Mouse (Mus musculus) gastrocnemius, postnatal 10 days (tissue): Measurements from ENCODE around the gene Rps25. TPM values are rescaled to one million over a fixed set of nuclear protein-coding genes. Genes with fewer than 3 reads are reported as not detected.

Experiments
- DNase-seq: peaks from one replicate; pipeline ENCODE4 v3.0.0; 2021; ENCODE audit warnings: mixed read lengths
- microRNA-seq, 2 experiments: library from miRNA; unstranded; fragments of <30 nt; microRNA quantifications; one replicate each; pipeline ENCODE4 v1.2.0; 2021
- total RNA-seq, 2 experiments: library from RNA; stranded (reverse); gene quantifications; 2 replicates each; pipeline ENCODE4 v1.2.3; 2021

Gene Rps25
- total RNA-seq, 2 experiments from 2014 or later: 1,287 to 1,346 TPM

DNA sequence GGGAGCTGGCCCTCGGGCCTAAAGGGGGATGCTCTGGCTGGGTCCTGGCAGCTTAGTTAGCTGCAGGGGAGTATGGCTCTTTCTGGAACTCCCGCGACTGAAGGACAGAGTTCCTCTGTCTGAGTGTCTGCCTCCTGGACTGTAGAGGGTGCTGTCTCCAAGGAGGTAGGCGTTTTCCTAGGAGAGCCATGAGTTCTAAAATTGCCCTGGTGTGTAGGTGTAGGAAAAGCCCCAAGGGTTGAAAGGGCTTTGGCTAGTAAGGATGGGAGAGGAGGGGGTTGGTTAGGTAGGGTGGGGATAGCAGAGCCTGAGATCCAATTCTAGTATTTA is 47.9 kb downstream of the Rps25 start, which contains the start of gene Upk2:
Upk2 (minus strand) TSS at position 86 of the 330 bp plus-strand sequence.
- DNase-seq: no peak

DNA sequence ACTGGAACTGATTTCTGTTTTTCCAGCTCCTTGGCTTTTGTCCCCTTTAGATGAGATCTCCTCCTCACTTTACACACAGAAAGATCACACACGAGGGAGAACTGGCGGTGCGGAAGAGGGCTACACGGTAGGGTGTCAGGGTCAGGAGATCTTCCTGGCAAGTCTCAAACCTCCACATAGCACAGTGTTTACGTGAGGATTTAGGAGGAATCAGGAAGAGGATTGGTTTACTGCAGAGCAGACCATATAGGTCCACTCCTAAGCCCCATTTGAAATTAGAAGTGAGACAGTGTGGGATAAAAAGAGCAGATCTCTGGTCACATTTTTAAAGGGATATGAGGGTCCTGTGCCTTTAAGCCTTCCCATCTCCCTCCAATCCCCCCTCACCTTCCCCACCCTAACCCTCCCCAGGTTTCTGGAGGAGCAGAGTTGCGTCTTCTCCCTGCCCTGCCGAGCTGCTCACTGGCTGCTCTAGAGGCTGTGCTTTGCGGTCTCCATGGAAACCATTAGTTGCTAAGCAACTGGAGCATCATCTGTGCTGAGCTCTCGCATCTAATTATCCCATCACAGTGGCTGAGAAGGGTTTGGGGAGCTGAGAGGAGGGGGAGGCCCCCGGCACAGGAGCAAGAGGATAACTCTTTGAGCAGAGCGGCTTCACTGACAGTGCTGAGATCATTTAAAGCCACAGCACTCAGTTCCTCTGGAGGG is 50.2 kb downstream of the Rps25 start:
- DNase-seq: peak; percentile 22

Small RNA genes within 50 kb of the gene (microRNA-seq; reads per million reads assigned to microRNA genes)
- gene Mir7085: 0 to 0.25 reads per million in 2 experiments

Other genes with a start within 250 kb of the Rps25 start
- gene Cbl, start 173.1 kb upstream of the Rps25 start, total RNA-seq: 10 to 100 TPM; 15.8 to 22.1 TPM
- not detected for gene Ccdc153, start 166.5 kb upstream of the Rps25 start, total RNA-seq
- gene Pdzd3, start 155.7 kb upstream of the Rps25 start, total RNA-seq: 1 to 10 TPM; 1.2 to 1.4 TPM
- gene Nlrx1, start 138.5 kb upstream of the Rps25 start, total RNA-seq: 10 to 100 TPM; 21.6 to 23.0 TPM
- gene Abcg4, start 118.5 kb upstream of the Rps25 start, total RNA-seq: 1 to 10 TPM in 1 of 2 experiments, under 1 TPM in 1; 0.68 to 1.3 TPM
- 10 to 100 TPM in 1 of 2 experiments, 1 to 10 TPM in 1; 9.8 to 11.0 TPM for gene Hinfp, start 101.5 kb upstream of the Rps25 start, total RNA-seq
- 10 to 100 TPM in 1 of 2 experiments, 1 to 10 TPM in 1; 7.5 to 15.7 TPM for gene C2cd2l, start 86.9 kb upstream of the Rps25 start, total RNA-seq
- 10 to 100 TPM; 11.7 to 17.0 TPM for gene Dpagt1, start 81.1 kb upstream of the Rps25 start, total RNA-seq
- 10 to 100 TPM; 41.0 to 47.2 TPM for gene H2afx, start 72.4 kb upstream of the Rps25 start, total RNA-seq
- 10 to 100 TPM; 29.2 to 31.0 TPM for gene Hmbs, start 62.9 kb upstream of the Rps25 start, total RNA-seq
- 10 to 100 TPM; 18.2 to 20.2 TPM for gene Vps11, start 45.5 kb upstream of the Rps25 start, total RNA-seq
- gene Hyou1, start 27.6 kb upstream of the Rps25 start, total RNA-seq: 10 to 100 TPM; 27.0 to 36.3 TPM
- 100 to 1,000 TPM; 120 to 138 TPM for gene Slc37a4, start 10.3 kb upstream of the Rps25 start, total RNA-seq
- gene Trappc4, start 461 bp downstream of the Rps25 start, total RNA-seq: 10 to 100 TPM; 28.2 to 35.3 TPM
- 10 to 100 TPM in 1 of 2 experiments, 1 to 10 TPM in 1; 5.9 to 10.2 TPM for gene Ccdc84, start 11.4 kb downstream of the Rps25 start, total RNA-seq
- gene Foxr1, start 34.0 kb downstream of the Rps25 start, total RNA-seq: not detected
- under 1 TPM; 0.38 to 0.65 TPM for gene Upk2, start 47.8 kb downstream of the Rps25 start, total RNA-seq
- 10 to 100 TPM; 65.4 to 77.6 TPM for gene Bcl9l, start 75.7 kb downstream of the Rps25 start, total RNA-seq
- gene Cxcr5, start 154.7 kb downstream of the Rps25 start, total RNA-seq: not detected
- gene Ddx6, start 197.8 kb downstream of the Rps25 start, total RNA-seq: 10 to 100 TPM; 72.0 to 78.9 TPM